In genomic region chr2:37735807-37736188, GRCm38 (mm10) we compare ENCODE assay signal across 8 mouse cellular contexts. TPM values are rescaled to one million over a fixed set of nuclear protein-coding genes. Genes with fewer than 3 reads are reported as not detected.
DNase-seq lines count a peak whose midpoint lies in the region; ATAC-seq and TF ChIP-seq lines count a peak whose summit lies in the region.

No protein-coding gene starts in this region.

- no peaks in the 10 kb centered on the region for H3K9me3 ChIP-seq in kidney, postnatal 0 days (replicated peaks; ENCODE audit: low read length)
- H3K9me3 ChIP-seq in forebrain, embryonic 12.5 days = no peaks in the 10 kb centered on the region
- no peaks in the 10 kb centered on the region for H3K9me3 ChIP-seq in limb, embryonic 12.5 days
- no peaks in the 10 kb centered on the region for H3K9me3 ChIP-seq in neural tube, embryonic 15.5 days (replicated peaks)

- no peaks in the 10 kb centered on the region for H3K36me3 ChIP-seq in kidney, postnatal 0 days (ENCODE audit: insufficient read depth, low read length)
- H3K36me3 ChIP-seq in forebrain, embryonic 12.5 days (replicated peaks) = no peaks in the 10 kb centered on the region
- H3K36me3 ChIP-seq in limb, embryonic 12.5 days = no peaks in the 10 kb centered on the region
- no peaks in the 10 kb centered on the region for H3K36me3 ChIP-seq in neural tube, embryonic 15.5 days

- H3K4me2 ChIP-seq in kidney, postnatal 0 days (ENCODE audit: low read length) = peak overlapping the region; percentile 44
- H3K4me2 ChIP-seq in forebrain, embryonic 12.5 days = peak overlapping the region; percentile 41
- peak overlapping the region; percentile 41 for H3K4me2 ChIP-seq in limb, embryonic 12.5 days
- H3K4me2 ChIP-seq in neural tube, embryonic 15.5 days = peak overlapping the region; percentile 37; the same call in 1 of the 2 replicates

- H3K4me1 ChIP-seq in kidney, postnatal 0 days (replicated peaks; ENCODE audit: insufficient read depth, low read length) = 0 out of 2 replicates have a peak, but pooled peaks cover 7% of the 10 kb centered on the region
- peaks cover 12% of the 10 kb centered on the region for H3K4me1 ChIP-seq in forebrain, embryonic 12.5 days
- peaks cover 7% of the 10 kb centered on the region; the same call in 1 of the 2 replicates for H3K4me1 ChIP-seq in limb, embryonic 12.5 days (replicated peaks)
- H3K4me1 ChIP-seq in neural tube, embryonic 15.5 days = peaks cover 11% of the 10 kb centered on the region

- ATAC-seq in kidney, postnatal 0 days (replicated peaks; ENCODE audit: low FRiP score, low read depth) = no peak
- no peak for ATAC-seq in forebrain, embryonic 12.5 days (ENCODE audit: low FRiP score)
- no peak for ATAC-seq in limb, embryonic 12.5 days (ENCODE audit: insufficient number of reproducible peaks, insufficient read depth, low FRiP score, low TSS enrichment, low read depth)
- ATAC-seq in neural tube, embryonic 15.5 days (ENCODE audit: low FRiP score) = no peak
- ATAC-seq in erythroblast, adult 5-6 weeks (replicated peaks; ENCODE audit: low FRiP score, poor library complexity, severe bottlenecking) = no peak

- H3K27ac ChIP-seq in kidney, postnatal 0 days = no peak overlapping the region
- no peak overlapping the region for H3K27ac ChIP-seq in forebrain, embryonic 12.5 days
- H3K27ac ChIP-seq in limb, embryonic 12.5 days = no peak overlapping the region
- no peak overlapping the region for H3K27ac ChIP-seq in neural tube, embryonic 15.5 days (replicated peaks)

- no peaks in the 10 kb centered on the region for H3K27me3 ChIP-seq in kidney, postnatal 0 days (ENCODE audit: insufficient read depth, low read length)
- H3K27me3 ChIP-seq in forebrain, embryonic 12.5 days = no peaks in the 10 kb centered on the region
- H3K27me3 ChIP-seq in limb, embryonic 12.5 days = no peaks in the 10 kb centered on the region
- H3K27me3 ChIP-seq in neural tube, embryonic 15.5 days (replicated peaks) = no peaks in the 10 kb centered on the region

- no peak for TF ChIP-seq CTCF in kidney, postnatal 0 days (IDR thresholded peaks at IDR 0.05; ENCODE audit: low read depth)

- no peak overlapping the region for H3K9ac ChIP-seq in kidney, postnatal 0 days (ENCODE audit: low read depth, low read length)
- H3K9ac ChIP-seq in forebrain, embryonic 12.5 days = no peak overlapping the region
- no peak overlapping the region for H3K9ac ChIP-seq in limb, embryonic 12.5 days (replicated peaks)
- no peak overlapping the region for H3K9ac ChIP-seq in neural tube, embryonic 15.5 days (replicated peaks)

- DNase-seq in kidney, postnatal 0 days (ENCODE audit: low spot score) = no peak
- no peak for DNase-seq in kidney, adult 8-10 months
- no peak for DNase-seq in spleen, postnatal 4 days (ENCODE audit: low spot score in 2 of 2)
- DNase-seq in gastrocnemius, adult 8-10 months (ENCODE audit: low spot score in 2 of 2) = no peak

- WGBS in kidney, postnatal 0 days = 55% methylated on average over 1 of the region's 1 CpGs
- 71% methylated on average over 1 of the region's 1 CpGs for WGBS in forebrain, embryonic 12.5 days
- 74% methylated on average over 1 of the region's 1 CpGs for WGBS in limb, embryonic 12.5 days
- WGBS in neural tube, embryonic 15.5 days = 74% methylated on average over 1 of the region's 1 CpGs

- no peak overlapping the region for H3K4me3 ChIP-seq in kidney, postnatal 0 days (replicated peaks; ENCODE audit: low read depth, low read length)
- no peak overlapping the region for H3K4me3 ChIP-seq in forebrain, embryonic 12.5 days (replicated peaks)
- H3K4me3 ChIP-seq in limb, embryonic 12.5 days (replicated peaks) = no peak overlapping the region
- H3K4me3 ChIP-seq in neural tube, embryonic 15.5 days (replicated peaks) = no peak overlapping the region

RNA-seq across cellular contexts. Expression of gene Strbp, which starts 32.1 kb away (rescaled TPM):
- polyA plus RNA-seq in kidney, postnatal 0 days (2015; fragmentation: Nextera tagmentation; extraction: Ambion mirVana) = 39.4 and 42.0 TPM in 2 replicates
- polyA plus RNA-seq in forebrain, embryonic 12.5 days (2016; fragmentation: Nextera tagmentation; extraction: Ambion mirVana) = 112 and 118 TPM in 2 replicates
- 48.7 and 51.4 TPM in 2 replicates for polyA plus RNA-seq in limb, embryonic 12.5 days (2016; fragmentation: Nextera tagmentation; extraction: Ambion mirVana)
- 87.0 and 98.3 TPM in 2 replicates for polyA plus RNA-seq in neural tube, embryonic 15.5 days (2015; fragmentation: Nextera tagmentation; extraction: Ambion mirVana)
- 10 to 100 TPM; 20.8 to 23.8 (median 22.9) TPM for total RNA-seq in gastrocnemius, adult 8-10 months (2022)
- 8.4 and 11.9 TPM in 2 replicates for total RNA-seq in erythroblast, adult 5-6 weeks (2015; ENCODE audit: low replicate concordance)
- 8.1 and 13.0 TPM in 2 replicates for total RNA-seq in erythroblast, adult 5-6 weeks (2017; ENCODE audit: low replicate concordance)

RNA-seq across cellular contexts. Expression of gene Crb2, which starts 40.3 kb away (rescaled TPM):
- polyA plus RNA-seq in kidney, postnatal 0 days (2015; fragmentation: Nextera tagmentation; extraction: Ambion mirVana) = 3.1 and 3.3 TPM in 2 replicates
- polyA plus RNA-seq in forebrain, embryonic 12.5 days (2016; fragmentation: Nextera tagmentation; extraction: Ambion mirVana) = 24.8 and 24.9 TPM in 2 replicates
- polyA plus RNA-seq in limb, embryonic 12.5 days (2016; fragmentation: Nextera tagmentation; extraction: Ambion mirVana) = 0.92 and 0.95 TPM in 2 replicates
- polyA plus RNA-seq in neural tube, embryonic 15.5 days (2015; fragmentation: Nextera tagmentation; extraction: Ambion mirVana) = 2.5 and 2.6 TPM in 2 replicates
- under 1 TPM in 3 of 4 experiments, not detected in 1; 0.02 to 0.08 (median 0.04) TPM for total RNA-seq in gastrocnemius, adult 8-10 months (2022)
- not detected in 2 replicates for total RNA-seq in erythroblast, adult 5-6 weeks (2015; ENCODE audit: low replicate concordance)
- not detected in 2 replicates for total RNA-seq in erythroblast, adult 5-6 weeks (2017; ENCODE audit: low replicate concordance)
